Mouse (Mus musculus): Measurements from ENCODE around the gene Efna4. TPM values are rescaled to one million over a fixed set of nuclear protein-coding genes. Genes with fewer than 3 reads are reported as not detected.

Gene Efna4
- polyA plus RNA-seq, 1 experiment from 2014 or later, result 21.9 TPM

GRCm38 (mm10) chr3:89337062-89337720, 637 bp downstream of the Efna4 start:
- under 1% methylated on average over 20 of the region's 21 CpGs for WGBS
- peaks cover 45% of the 10 kb centered on the region for H3K27me3 ChIP-seq (ENCODE audit: low read depth, poor library complexity, severe bottlenecking)
- H3K9me3 ChIP-seq (replicated peaks), result no peaks in the 10 kb centered on the region
- H3K4me3 ChIP-seq, result peak overlapping the region; percentile 91
- DNase-seq (ENCODE audit: low spot score), result no peak
- H3K27ac ChIP-seq (replicated peaks), result peak overlapping the region; percentile 96
- peaks cover 81% of the 10 kb centered on the region for H3K4me1 ChIP-seq
- peaks cover 31% of the 10 kb centered on the region for H3K36me3 ChIP-seq

- DNase-seq (ENCODE audit: low spot score), result no peak
- peak overlapping the region; percentile 91 for H3K4me3 ChIP-seq
- H3K36me3 ChIP-seq, result peaks cover 26% of the 10 kb centered on the region
- H3K27ac ChIP-seq (replicated peaks), result peak overlapping the region; percentile 96
- peaks cover 49% of the 10 kb centered on the region for H3K27me3 ChIP-seq (ENCODE audit: low read depth, poor library complexity, severe bottlenecking)
- H3K4me1 ChIP-seq, result peaks cover 88% of the 10 kb centered on the region
- no peaks in the 10 kb centered on the region for H3K9me3 ChIP-seq (replicated peaks)
- 7% methylated on average over 6 of the region's 6 CpGs for WGBS
Observed at GRCm38 (mm10) chr3:89336529-89336928, 1.3 kb downstream of the Efna4 start.

- peak overlapping the region; percentile 5; the same call in 1 of the 2 replicates for H3K4me3 ChIP-seq
- H3K27ac ChIP-seq (replicated peaks), result peak overlapping the region; percentile 14; the same call in 1 of the 2 replicates
- H3K27me3 ChIP-seq (ENCODE audit: low read depth, poor library complexity, severe bottlenecking), result peaks cover 76% of the 10 kb centered on the region
- H3K36me3 ChIP-seq, result peaks cover 26% of the 10 kb centered on the region
- H3K4me1 ChIP-seq, result peaks cover 81% of the 10 kb centered on the region
- 71% methylated on average over 11 of the region's 11 CpGs for WGBS
- DNase-seq (ENCODE audit: low spot score), result no peak
- H3K9me3 ChIP-seq (replicated peaks), result no peaks in the 10 kb centered on the region
Observed at GRCm38 (mm10) chr3:89333053-89333452, 4.8 kb downstream of the Efna4 start.

GRCm38 (mm10) chr3:89332476-89332875, 5.4 kb downstream of the Efna4 start:
- Histone ChIP-seq H3K27ac (replicated peaks) (peak overlapping the region; percentile 14; the same call in 1 of the 2 replicates), H3K27me3 (ENCODE audit: low read depth, poor library complexity, severe bottlenecking) (peaks cover 81% of the 10 kb centered on the region), H3K4me3 (peak overlapping the region; percentile 5; the same call in 1 of the 2 replicates), H3K4me1 (peaks cover 79% of the 10 kb centered on the region), H3K9me3 (replicated peaks) (no peaks in the 10 kb centered on the region), H3K36me3 (peaks cover 26% of the 10 kb centered on the region)
- no peak for DNase-seq (ENCODE audit: low spot score)
- WGBS, result 47% methylated on average over 12 of the region's 12 CpGs

- DNase-seq (ENCODE audit: low spot score), result no peak
Observed at GRCm38 (mm10) chr3:89332013-89332412, 5.8 kb downstream of the Efna4 start.

GRCm38 (mm10) chr3:89331561-89331960, 6.3 kb downstream of the Efna4 start:
- Histone ChIP-seq H3K4me3 (no peak overlapping the region), H3K9me3 (replicated peaks) (no peaks in the 10 kb centered on the region), H3K36me3 (peaks cover 26% of the 10 kb centered on the region), H3K4me1 (peaks cover 77% of the 10 kb centered on the region), H3K27ac (replicated peaks) (no peak overlapping the region; the same call in 1 of the 2 replicates), H3K27me3 (ENCODE audit: low read depth, poor library complexity, severe bottlenecking) (peaks cover 90% of the 10 kb centered on the region)
- WGBS, result 68% methylated on average over 13 of the region's 13 CpGs
- DNase-seq (ENCODE audit: low spot score), result no peak

More at GRCm38 (mm10) chr3:89332013-89332412, 5.8 kb downstream of the Efna4 start:
- peaks cover 26% of the 10 kb centered on the region for H3K36me3 ChIP-seq
- H3K9me3 ChIP-seq (replicated peaks), result no peaks in the 10 kb centered on the region
- peaks cover 86% of the 10 kb centered on the region for H3K27me3 ChIP-seq (ENCODE audit: low read depth, poor library complexity, severe bottlenecking)
- H3K4me1 ChIP-seq, result peaks cover 79% of the 10 kb centered on the region
- H3K4me3 ChIP-seq, result no peak overlapping the region
- 31% methylated on average over 10 of the region's 10 CpGs for WGBS
- H3K27ac ChIP-seq (replicated peaks), result no peak overlapping the region

GRCm38 (mm10) chr3:89330948-89331347, 6.9 kb downstream of the Efna4 start:
- peak; percentile 63 for DNase-seq (ENCODE audit: low spot score)
- Histone ChIP-seq H3K36me3 (peaks cover 26% of the 10 kb centered on the region), H3K4me3 (no peak overlapping the region), H3K4me1 (peaks cover 71% of the 10 kb centered on the region), H3K27ac (replicated peaks) (no peak overlapping the region), H3K27me3 (ENCODE audit: low read depth, poor library complexity, severe bottlenecking) (peaks cover 96% of the 10 kb centered on the region), H3K9me3 (replicated peaks) (no peaks in the 10 kb centered on the region)
- 18% methylated on average over 10 of the region's 10 CpGs for WGBS

GRCm38 (mm10) chr3:89330346-89330745, 7.5 kb downstream of the Efna4 start:
- WGBS, result 74% methylated on average over 3 of the region's 3 CpGs
- no peak overlapping the region for H3K27ac ChIP-seq (replicated peaks)
- no peak for DNase-seq (ENCODE audit: low spot score)
- no peak overlapping the region for H3K4me3 ChIP-seq
- H3K9me3 ChIP-seq (replicated peaks), result no peaks in the 10 kb centered on the region
- peaks cover 96% of the 10 kb centered on the region for H3K27me3 ChIP-seq (ENCODE audit: low read depth, poor library complexity, severe bottlenecking)
- peaks cover 25% of the 10 kb centered on the region for H3K36me3 ChIP-seq
- peaks cover 65% of the 10 kb centered on the region for H3K4me1 ChIP-seq

GRCm38 (mm10) chr3:89328623-89329022, 9.2 kb downstream of the Efna4 start:
- H3K4me3 ChIP-seq, result no peak overlapping the region
- 15% methylated on average over 4 of the region's 4 CpGs for WGBS
- peaks cover 8% of the 10 kb centered on the region for H3K36me3 ChIP-seq
- DNase-seq (ENCODE audit: low spot score), result no peak
- H3K9me3 ChIP-seq (replicated peaks), result no peaks in the 10 kb centered on the region
- H3K27ac ChIP-seq (replicated peaks), result 0 out of 2 replicates have a peak overlapping the region, but pooled peaks have one; percentile 10
- peaks cover 53% of the 10 kb centered on the region for H3K4me1 ChIP-seq
- peaks cover 95% of the 10 kb centered on the region for H3K27me3 ChIP-seq (ENCODE audit: low read depth, poor library complexity, severe bottlenecking)

- WGBS, result 57% methylated on average over 9 of the region's 9 CpGs
- peaks cover 52% of the 10 kb centered on the region for H3K4me1 ChIP-seq
- DNase-seq (ENCODE audit: low spot score), result no peak
- H3K36me3 ChIP-seq, result no peaks in the 10 kb centered on the region
- no peaks in the 10 kb centered on the region for H3K9me3 ChIP-seq (replicated peaks)
- 0 out of 2 replicates have a peak overlapping the region, but pooled peaks have one; percentile 13 for H3K27ac ChIP-seq (replicated peaks)
- H3K27me3 ChIP-seq (ENCODE audit: low read depth, poor library complexity, severe bottlenecking), result peaks cover 95% of the 10 kb centered on the region
- H3K4me3 ChIP-seq, result no peak overlapping the region
Observed at GRCm38 (mm10) chr3:89327371-89327870, 10.4 kb downstream of the Efna4 start.

GRCm38 (mm10) chr3:89325882-89326281, 11.9 kb downstream of the Efna4 start:
- 92% methylated on average over 8 of the region's 8 CpGs for WGBS
- Histone ChIP-seq H3K4me1 (peaks cover 52% of the 10 kb centered on the region), H3K9me3 (replicated peaks) (no peaks in the 10 kb centered on the region), H3K4me3 (no peak overlapping the region), H3K27ac (replicated peaks) (no peak overlapping the region), H3K36me3 (no peaks in the 10 kb centered on the region), H3K27me3 (ENCODE audit: low read depth, poor library complexity, severe bottlenecking) (peaks cover 98% of the 10 kb centered on the region)
- no peak for DNase-seq (ENCODE audit: low spot score)

- Histone ChIP-seq H3K27ac (replicated peaks) (peak within 1 kb of the TSS; percentile 81), H3K36me3 (no peaks in the 10 kb centered on the region), H3K4me3 (peak within 1 kb of the TSS; percentile 66), H3K4me1 (peaks cover 59% of the 10 kb centered on the region), H3K27me3 (ENCODE audit: low read depth, poor library complexity, severe bottlenecking) (peaks cover 99% of the 10 kb centered on the region), H3K9me3 (replicated peaks) (no peaks in the 10 kb centered on the region)
- DNase-seq (ENCODE audit: low spot score), result peak; percentile 79
- WGBS, result 1% methylated on average over 50 of the region's 53 CpGs
Observed at GRCm38 (mm10) chr3:89322514-89323165, 15.2 kb downstream of the Efna4 start, which contains the start of gene Efna3. TSS of gene Efna3 (minus strand) at chr3:89322965.

- no peak for DNase-seq (ENCODE audit: low spot score)
- under 1% methylated on average over 14 of the region's 14 CpGs for WGBS
- Histone ChIP-seq H3K4me1 (peaks cover 58% of the 10 kb centered on the region), H3K27ac (replicated peaks) (peak overlapping the region; percentile 81), H3K4me3 (peak overlapping the region; percentile 66), H3K36me3 (no peaks in the 10 kb centered on the region), H3K27me3 (ENCODE audit: low read depth, poor library complexity, severe bottlenecking) (peaks cover 99% of the 10 kb centered on the region), H3K9me3 (replicated peaks) (no peaks in the 10 kb centered on the region)
Observed at GRCm38 (mm10) chr3:89322131-89322500, 15.7 kb downstream of the Efna4 start.
